Mouse (Mus musculus) urinary bladder, postnatal 25 days (tissue): ENCODE measurements at regions not wholly inside any gene's neighbourhood (a gene's known extent, or its start where the extent isn't known, plus 50 kb on each side); places are given as distances from the start of the nearest gene placed in this dataset.
"Not testable (repeated sequence)": the region's sequence is repeated elsewhere in the genome, so short reads cannot be mapped to it uniquely, and the experiment has no call there.

ENCODE experiments used
- DNase-seq: peaks from one replicate; pipeline ENCODE4 v3.0.0; 2022; ENCODE audit warnings: low spot score

GRCm38 (mm10) chr10:96372616-96373346 lies 236.4 kb downstream of the Gm5426 start:
- no peak for DNase-seq

GRCm38 (mm10) chr10:96373481-96373880 lies 237.1 kb downstream of the Gm5426 start:
- no peak for DNase-seq

- no peak for DNase-seq
Measured at GRCm38 (mm10) chr10:96374293-96375069, 238.1 kb downstream of the Gm5426 start.

DNA sequence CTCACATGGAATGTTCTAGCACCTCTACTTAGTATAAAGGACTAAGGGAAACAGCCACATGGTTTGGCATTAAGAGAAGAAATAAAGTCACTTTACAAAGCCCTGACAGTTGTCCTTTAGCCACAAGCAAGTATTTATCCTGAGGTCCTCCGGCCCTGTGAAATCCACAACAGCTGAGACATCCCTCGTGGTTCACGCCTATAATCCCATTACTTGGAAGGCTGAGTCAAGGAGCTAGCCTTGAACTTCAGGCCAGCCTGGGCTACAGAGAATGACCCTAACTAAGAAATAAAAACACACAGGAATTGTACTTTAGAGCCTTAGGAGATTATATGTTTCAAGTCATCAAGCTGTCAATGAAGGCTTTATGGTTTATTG lies 238.7 kb downstream of the Gm5426 start:
- DNase-seq, result no peak

- no peak for DNase-seq
Measured at GRCm38 (mm10) chr10:96377549-96377948, 239.3 kb upstream of the Btg1 start.

- no peak for DNase-seq
Measured at GRCm38 (mm10) chr10:96379016-96379771, 237.6 kb upstream of the Btg1 start.

DNA sequence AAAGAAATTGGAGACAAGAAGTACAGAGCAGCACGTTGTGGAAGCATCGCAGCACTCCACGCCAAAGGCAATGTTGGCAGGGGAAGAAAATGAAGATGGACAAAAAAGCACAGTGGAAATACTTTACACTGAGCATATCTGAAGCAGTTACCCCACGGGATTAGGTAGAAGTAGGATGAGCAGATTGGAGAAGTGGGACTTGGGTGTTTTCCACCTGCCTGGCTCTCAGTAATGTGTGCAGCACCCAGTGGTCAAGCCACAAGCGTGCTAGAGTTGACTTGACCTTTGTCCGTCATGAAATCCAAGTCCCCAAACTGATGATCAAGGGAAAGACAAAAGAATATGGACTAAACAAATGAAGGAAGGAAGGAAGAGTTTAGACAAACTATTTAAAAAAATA lies 235.1 kb upstream of the Btg1 start:
- DNase-seq, result no peak

DNA sequence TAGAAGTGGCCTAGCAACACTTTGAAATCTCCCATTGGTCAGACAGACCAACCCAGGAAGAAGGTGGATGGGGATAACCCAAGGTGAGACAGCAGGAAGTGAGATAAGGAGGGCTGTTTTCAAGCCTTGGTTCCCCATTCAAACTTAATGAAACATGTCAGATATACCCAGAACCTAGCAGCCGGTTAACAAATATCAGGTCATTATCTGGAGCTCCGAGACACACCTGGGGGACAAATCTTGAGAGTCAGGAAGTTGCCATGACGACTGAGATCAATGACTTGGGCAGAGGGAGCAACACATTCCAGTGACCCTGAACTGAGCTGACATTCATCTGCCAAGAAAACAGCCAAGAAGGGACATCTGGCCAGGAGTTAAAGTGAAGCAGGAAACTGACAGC lies 225.1 kb upstream of the Btg1 start:
- DNase-seq, result no peak

GRCm38 (mm10) chr10:96392836-96393235 lies 224.0 kb upstream of the Btg1 start:
- DNase-seq, result no peak

DNA sequence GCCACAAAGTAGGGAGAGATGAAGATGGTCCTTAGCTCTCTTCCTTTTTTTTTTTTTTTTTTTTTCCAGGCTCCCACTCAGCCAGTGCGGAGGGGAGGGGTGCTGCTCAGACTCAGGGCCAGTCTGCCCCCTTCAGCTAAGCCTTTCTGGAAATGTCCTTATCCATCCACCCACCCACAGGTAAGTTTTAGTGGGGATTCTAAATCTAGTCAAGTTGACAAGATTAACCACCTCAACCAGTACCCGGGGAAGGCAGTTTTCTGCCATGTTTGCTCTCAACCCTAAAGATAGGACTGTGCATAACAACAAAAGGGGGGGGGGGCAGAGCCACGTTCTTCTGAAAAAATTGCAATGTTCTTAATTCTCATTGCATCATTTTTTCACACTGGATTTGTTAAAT lies 222.6 kb upstream of the Btg1 start:
- DNase-seq, result no peak

GRCm38 (mm10) chr10:96395017-96395416 lies 221.8 kb upstream of the Btg1 start:
- no peak for DNase-seq

DNA sequence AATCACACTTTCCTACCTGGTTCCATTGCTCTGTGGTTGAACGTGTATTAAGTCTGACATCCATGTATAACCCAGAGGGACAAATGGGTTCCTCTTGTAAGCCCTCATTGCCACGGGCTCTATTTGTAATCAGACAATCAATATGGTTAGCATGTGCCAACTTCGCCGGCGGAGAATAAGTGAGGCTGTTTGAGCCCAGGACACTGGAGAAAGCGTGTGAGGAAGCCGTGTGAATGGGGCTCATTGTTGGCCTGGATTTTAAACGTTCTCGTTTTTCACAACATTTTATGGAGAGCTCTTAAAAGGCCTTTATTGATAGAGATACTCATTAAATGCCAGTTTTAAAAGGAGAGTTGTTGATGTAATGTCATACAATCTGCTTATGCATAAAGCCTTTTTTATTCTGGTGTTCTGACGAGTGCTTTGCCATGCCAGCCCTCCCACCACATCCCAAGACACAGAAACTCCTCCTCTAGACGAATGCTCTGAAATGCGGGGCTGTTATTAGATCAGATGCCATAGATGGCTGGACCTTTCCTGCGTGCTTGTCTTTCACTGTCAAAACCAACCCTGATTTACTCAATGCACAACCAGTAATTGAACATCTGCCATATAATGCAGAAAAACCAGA lies 218.8 kb upstream of the Btg1 start:
- DNase-seq, result no peak

DNA sequence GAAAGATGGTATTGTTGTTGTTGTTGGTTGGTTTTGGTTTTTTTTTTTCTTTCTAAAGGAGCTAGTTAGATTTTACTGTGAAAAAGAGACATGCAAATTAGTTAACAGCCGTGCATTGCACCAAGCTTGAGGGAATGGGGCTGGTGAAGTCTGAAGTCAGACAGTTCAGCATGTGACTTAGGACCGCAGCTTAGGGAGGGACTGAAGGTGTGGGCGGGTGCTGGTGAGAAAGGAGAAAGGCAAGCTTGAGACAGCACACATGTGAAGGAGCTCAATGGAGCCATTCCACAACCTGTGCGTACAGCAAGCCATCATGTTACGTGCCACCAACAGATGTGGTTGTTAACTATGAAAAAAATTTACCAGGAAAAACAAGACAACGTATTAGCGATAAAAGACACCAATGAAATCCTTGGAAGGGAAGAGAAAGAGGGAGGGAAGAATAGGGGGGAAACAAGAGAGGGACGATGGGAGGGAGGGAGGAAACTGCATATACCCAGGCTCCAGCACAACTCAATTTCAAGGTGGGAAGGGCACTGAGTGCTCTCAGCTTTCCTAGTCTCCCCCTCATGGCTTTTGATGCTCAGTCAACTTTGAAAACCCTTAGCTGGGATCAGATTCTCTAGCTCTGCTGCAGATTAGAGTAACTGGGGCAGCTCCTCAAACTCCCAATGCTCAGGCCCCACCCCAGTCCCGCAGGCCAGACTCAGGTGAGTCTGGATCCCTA lies 218.1 kb upstream of the Btg1 start:
- no peak for DNase-seq

- no peak for DNase-seq
Measured at GRCm38 (mm10) chr10:96399636-96400400, 217.0 kb upstream of the Btg1 start.

GRCm38 (mm10) chr10:96400793-96401192 lies 216.0 kb upstream of the Btg1 start:
- DNase-seq, result no peak

GRCm38 (mm10) chr10:96406306-96406705 lies 210.5 kb upstream of the Btg1 start:
- no peak for DNase-seq

GRCm38 (mm10) chr10:96407846-96408245 lies 209.0 kb upstream of the Btg1 start:
- DNase-seq, result no peak

- DNase-seq, result no peak
Measured at GRCm38 (mm10) chr10:96408250-96408649, 208.6 kb upstream of the Btg1 start.

GRCm38 (mm10) chr10:96410028-96410427 lies 206.8 kb upstream of the Btg1 start:
- no peak for DNase-seq

- no peak for DNase-seq
Measured at GRCm38 (mm10) chr10:96414807-96415206, 202.0 kb upstream of the Btg1 start.

GRCm38 (mm10) chr10:96421506-96421905 lies 195.3 kb upstream of the Btg1 start:
- not testable (repeated sequence) for DNase-seq
